Mouse (Mus musculus): Measurements from ENCODE around the gene Zfp987. TPM values are rescaled to one million over a fixed set of nuclear protein-coding genes. Genes with fewer than 3 reads are reported as not detected.
"Not testable (repeated sequence)": the region's sequence is repeated elsewhere in the genome, so short reads cannot be mapped to it uniquely, and the experiment has no call there.

Zfp987 gene
- polyA plus RNA-seq, 1 experiment from 2014 or later: not detected

DNA sequence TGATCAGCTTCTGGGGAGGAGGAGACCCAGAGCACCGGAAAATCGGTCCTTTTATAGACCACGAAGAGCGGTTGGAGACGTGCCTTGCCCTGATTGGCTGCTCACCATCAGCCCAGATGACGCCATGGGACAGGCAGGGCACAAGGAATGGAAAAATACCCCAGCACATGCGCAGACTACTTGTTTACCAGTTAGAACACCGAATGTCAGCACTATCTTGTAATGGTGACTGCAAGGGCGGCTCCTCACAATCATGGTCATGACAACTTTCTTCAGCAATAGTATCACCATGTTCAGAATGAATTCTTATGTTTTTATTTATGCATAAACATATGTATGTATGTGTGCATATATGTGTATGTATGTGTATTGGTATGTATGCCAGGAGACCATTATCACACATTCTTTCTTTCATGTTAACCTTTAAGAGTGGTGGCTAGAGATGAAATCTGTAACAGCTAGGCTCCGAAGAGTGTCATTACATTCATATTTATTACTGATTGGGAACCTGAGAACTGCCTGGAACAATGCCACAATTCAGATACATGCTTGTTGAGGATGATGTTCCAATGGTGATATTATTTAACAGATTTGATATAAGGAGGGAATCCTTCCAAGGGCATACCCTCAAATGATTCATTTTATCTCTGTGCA, 70.9 kb downstream of the Zfp987 start:
- not testable (repeated sequence) for H3K27ac ChIP-seq (ENCODE audit: low read length); H3K36me3 ChIP-seq (ENCODE audit: control insufficient read depth, insufficient read depth, low read length); H3K27me3 ChIP-seq (ENCODE audit: control insufficient read depth, insufficient read depth, low read depth, low read length); H3K4me2 ChIP-seq (ENCODE audit: low read depth, low read length); H3K4me3 ChIP-seq (ENCODE audit: low read length); H3K4me1 ChIP-seq (replicated peaks; ENCODE audit: control insufficient read depth, insufficient read depth, low read length); H3K9me3 ChIP-seq (ENCODE audit: control insufficient read depth, low read length); H3K9ac ChIP-seq (ENCODE audit: low read length)
- WGBS: 77% methylated on average over 10 of the region's 10 CpGs
- peak; percentile 26 for ATAC-seq (ENCODE audit: low read depth)

DNA sequence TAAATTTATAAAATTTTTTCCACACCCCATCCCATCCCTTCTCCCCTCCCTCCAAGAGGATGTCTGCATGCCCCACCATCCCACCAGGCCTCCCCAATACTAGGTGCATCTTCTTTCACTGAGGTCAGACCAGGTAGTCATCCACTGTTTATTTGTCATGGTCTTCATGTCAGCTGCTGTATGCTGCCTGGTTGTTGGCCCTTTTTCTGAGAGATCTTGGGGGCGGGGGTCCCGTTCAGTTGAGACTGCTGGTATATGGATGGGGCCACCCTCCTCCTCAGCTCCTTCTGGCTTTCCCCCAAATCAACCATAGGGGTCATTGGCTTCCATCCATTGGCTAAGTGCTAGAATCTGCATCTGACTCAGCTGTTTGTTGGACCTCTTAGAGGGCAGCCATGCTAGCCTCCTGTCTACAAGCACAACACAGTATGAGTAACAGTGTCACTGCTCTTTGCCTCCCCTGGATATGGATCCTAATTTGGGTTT, 71.7 kb downstream of the Zfp987 start:
- not testable (repeated sequence) for H3K27ac ChIP-seq (ENCODE audit: low read length); H3K36me3 ChIP-seq (ENCODE audit: control insufficient read depth, insufficient read depth, low read length); H3K4me3 ChIP-seq (ENCODE audit: low read length); H3K9ac ChIP-seq (ENCODE audit: low read length); H3K4me2 ChIP-seq (ENCODE audit: low read depth, low read length); H3K4me1 ChIP-seq (replicated peaks; ENCODE audit: control insufficient read depth, insufficient read depth, low read length); H3K9me3 ChIP-seq (ENCODE audit: control insufficient read depth, low read length); H3K27me3 ChIP-seq (ENCODE audit: control insufficient read depth, insufficient read depth, low read depth, low read length)
- ATAC-seq (ENCODE audit: low read depth): peak; percentile 71
- no CpG with 5 or more reads among the region's 2 CpGs for WGBS

DNA sequence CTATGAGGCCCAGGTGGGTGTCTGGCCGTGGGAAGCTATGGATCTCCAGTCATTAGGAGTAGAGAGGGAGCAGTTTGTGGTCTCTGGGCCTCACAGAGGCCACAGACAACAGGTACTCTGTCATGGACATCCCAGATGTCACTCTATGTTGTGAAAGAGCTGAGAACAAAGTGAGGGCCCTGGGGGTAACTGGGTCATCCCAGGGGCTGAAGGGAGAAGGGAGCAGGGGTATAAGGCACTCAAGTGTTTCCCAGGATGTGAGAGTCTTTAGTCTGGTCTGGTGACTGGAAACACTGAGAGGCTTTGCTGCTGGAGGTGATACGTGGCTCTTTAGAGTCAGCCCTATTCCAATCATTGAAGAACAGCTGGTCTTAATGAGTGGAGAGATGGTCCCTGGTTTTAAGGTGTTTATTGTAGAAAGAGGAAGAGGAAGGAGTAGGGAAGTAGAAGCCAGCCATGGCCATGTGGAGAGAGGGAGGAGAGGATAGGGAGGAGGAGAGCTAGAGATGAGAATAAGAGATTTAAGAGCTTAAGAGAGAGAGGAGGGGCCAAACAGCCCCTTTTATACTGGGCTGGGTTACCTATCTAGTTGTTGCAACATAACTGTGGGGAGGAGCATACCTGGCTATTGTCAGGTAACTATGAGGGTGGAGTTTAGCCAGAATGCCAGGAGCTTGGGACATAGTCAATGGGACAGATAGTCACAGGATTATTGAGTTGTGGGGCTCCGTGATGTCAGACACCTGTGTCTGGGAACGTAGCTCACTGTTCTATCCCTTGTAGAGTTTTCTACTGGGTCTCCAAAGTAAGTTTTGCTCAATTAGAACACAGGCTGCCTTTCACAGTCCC, 76.5 kb downstream of the Zfp987 start:
- H3K4me2 ChIP-seq (ENCODE audit: low read depth, low read length); H3K27me3 ChIP-seq (ENCODE audit: control insufficient read depth, insufficient read depth, low read depth, low read length); H3K27ac ChIP-seq (ENCODE audit: low read length); H3K36me3 ChIP-seq (ENCODE audit: control insufficient read depth, insufficient read depth, low read length); H3K4me1 ChIP-seq (replicated peaks; ENCODE audit: control insufficient read depth, insufficient read depth, low read length); H3K9ac ChIP-seq (ENCODE audit: low read length); H3K9me3 ChIP-seq (ENCODE audit: control insufficient read depth, low read length); H3K4me3 ChIP-seq (ENCODE audit: low read length): not testable (repeated sequence)
- peak; percentile 56 for ATAC-seq (ENCODE audit: low read depth)
- WGBS: 55% methylated on average over 3 of the region's 4 CpGs

Other genes starting within 250 kb of the Zfp987 start
- not detected in 2 replicates for gene Zfp986, start 228.5 kb upstream of the Zfp987 start, polyA plus RNA-seq (2015; fragmentation: Nextera tagmentation; extraction: Ambion mirVana)
- not detected in 2 replicates for gene Zfp600, start 59.5 kb downstream of the Zfp987 start, polyA plus RNA-seq (2015; fragmentation: Nextera tagmentation; extraction: Ambion mirVana)